In genomic region chrX:41319896-41320295, GRCm38 (mm10) we compare ENCODE assay signal across 16 mouse cellular contexts.
"Had no signal": no experiment of that assay in that cellular context is flagged by ENCODE, and none has a peak within 500 bp of the region (broad histone marks: within the 10 kb centered on the region; RNA-seq: fewer than 3 reads in every experiment).

No protein-coding gene starts in this region.

- H3K9me3 ChIP-seq: lung, embryonic 15.5 days; megakaryocyte, embryonic 14.5 days; midbrain, embryonic 13.5 days; midbrain, embryonic 15.5 days; neural tube, embryonic 12.5 days; stomach, embryonic 15.5 days had no signal

- H3K4me1 ChIP-seq: lung, embryonic 15.5 days; megakaryocyte, embryonic 14.5 days; midbrain, embryonic 13.5 days; midbrain, embryonic 15.5 days; neural tube, embryonic 12.5 days; stomach, embryonic 15.5 days had no signal

- H3K27ac ChIP-seq: lung, embryonic 15.5 days; macrophage; midbrain, embryonic 13.5 days; midbrain, embryonic 15.5 days; neural tube, embryonic 12.5 days; stomach, embryonic 15.5 days; stomach, postnatal 0 days had no signal

- H3K4me2 ChIP-seq: lung, embryonic 15.5 days; midbrain, embryonic 11.5 days; midbrain, embryonic 13.5 days; midbrain, embryonic 15.5 days; neural tube, embryonic 12.5 days; stomach, embryonic 15.5 days had no signal

- H3K36me3 ChIP-seq: lung, embryonic 15.5 days; midbrain, embryonic 13.5 days; midbrain, embryonic 15.5 days; neural tube, embryonic 12.5 days; stomach, embryonic 15.5 days had no signal

- H3K4me3 ChIP-seq: lung, embryonic 15.5 days; megakaryocyte, embryonic 14.5 days; midbrain, embryonic 13.5 days; midbrain, embryonic 15.5 days; neural tube, embryonic 12.5 days; stomach, embryonic 15.5 days had no signal

- DNase-seq: lung, postnatal 14 days; lung, postnatal 36 days; right cerebral cortex, postnatal 14 days; thymus, adult 2 months; thymus, postnatal 25 days; thymus, postnatal 4 days had no signal

- ATAC-seq: lung, postnatal 0 days; midbrain, embryonic 13.5 days; midbrain, embryonic 15.5 days had no signal

- H3K9ac ChIP-seq: lung, embryonic 15.5 days; midbrain, embryonic 13.5 days; midbrain, embryonic 15.5 days; neural tube, embryonic 12.5 days; stomach, embryonic 15.5 days had no signal

- H3K27me3 ChIP-seq: lung, embryonic 15.5 days; megakaryocyte, embryonic 14.5 days; midbrain, embryonic 13.5 days; midbrain, embryonic 15.5 days; neural tube, embryonic 12.5 days; stomach, embryonic 15.5 days had no signal
